Mouse (Mus musculus) C3H10T1/2 (cell line): ENCODE data around the gene Golph3. TPM values are rescaled to one million over a fixed set of nuclear protein-coding genes. Genes with fewer than 3 reads are reported as not detected.

Experiments used
- polyA plus RNA-seq, 2 experiments: library from polyadenylated mRNA; unstranded; fragments of >200 nt; fragmentation: generic; extraction: Trizol; gene quantifications; one replicate each; pipeline ENCODE4 v1.2.1; 2012; ENCODE audit warnings: missing spikeins in 2 of 2

Gene Golph3
- polyA plus RNA-seq: 10 to 100 TPM in 1 of 2 experiments, 1 to 10 TPM in 1; 4.8 to 29.2 TPM

DNA sequence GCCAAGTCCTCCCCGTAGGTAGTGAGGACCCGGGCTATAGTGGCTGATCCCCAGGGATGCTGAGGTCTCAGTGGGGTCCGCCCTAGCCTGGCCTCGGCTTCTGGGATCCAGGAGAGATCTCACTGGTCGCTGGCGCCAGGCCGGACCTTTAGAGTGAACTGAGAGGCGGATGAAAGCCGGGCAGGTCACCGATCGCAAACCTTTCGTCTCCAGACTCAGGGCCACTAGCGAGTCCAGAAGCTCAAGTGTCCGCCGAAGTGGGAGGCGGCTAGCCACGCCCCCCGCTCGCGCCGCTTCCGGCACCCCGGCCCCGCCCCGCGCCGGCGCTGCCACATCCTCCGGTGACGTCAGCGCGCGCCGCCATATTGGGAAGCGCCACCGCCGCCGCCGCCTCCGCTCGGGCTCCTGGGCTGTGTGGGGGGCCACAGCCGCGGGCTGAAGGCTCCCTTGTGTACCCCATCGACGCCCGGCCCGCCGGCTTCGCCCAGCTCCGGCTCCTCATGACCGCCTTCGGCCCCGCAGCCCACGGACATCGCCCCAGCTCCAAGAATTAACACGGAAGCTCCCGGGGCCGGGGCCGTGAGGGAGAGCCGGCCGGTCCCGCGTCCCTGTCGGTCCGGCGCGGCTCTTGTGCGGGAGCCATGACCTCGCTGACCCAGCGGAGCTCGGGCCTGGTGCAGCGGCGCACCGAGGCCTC is at the start of gene Golph3:
Golph3 (plus strand) TSS at position 360 of the 697 bp plus-strand sequence.

GRCm38 (mm10) chr15:12321788-12322621 is 755 bp downstream of the Golph3 start, which contains the start of gene 1810049J17Rik:
TSS of gene 1810049J17Rik (minus strand) at chr15:12321899.

Other genes starting within 250 kb of the Golph3 start
- gene Zfr, start 203.6 kb upstream of the Golph3 start, polyA plus RNA-seq: 10 to 100 TPM in 1 of 2 experiments, 1 to 10 TPM in 1; 1.2 to 19.6 TPM
- gene Mtmr12, start 116.4 kb upstream of the Golph3 start, polyA plus RNA-seq: 10 to 100 TPM in 1 of 2 experiments, under 1 TPM in 1; 0.64 to 10.6 TPM
- 10 to 100 TPM in 1 of 2 experiments, under 1 TPM in 1; 0.83 to 13.3 TPM for gene 1810049J17Rik, start 449 bp downstream of the Golph3 start, polyA plus RNA-seq